Mouse (Mus musculus) lung, postnatal 0 days (tissue): ENCODE measurements at regions not wholly inside any gene's neighbourhood (a gene's known extent, or its start where the extent isn't known, plus 50 kb on each side); places are given as distances from the start of the nearest gene placed in this dataset.
"Not testable (repeated sequence)": the region's sequence is repeated elsewhere in the genome, so short reads cannot be mapped to it uniquely, and the experiment has no call there.

Experiments
- CTCF ChIP-seq: IDR thresholded peaks from 2 replicates; pipeline ENCODE4 v1.5.1; 2016; ENCODE audit warnings: antibody characterized with exemption, mild to moderate bottlenecking
- EP300 ChIP-seq: IDR thresholded peaks from 2 replicates; pipeline ENCODE4 v1.6.1; 2016; ENCODE audit warnings: antibody characterized with exemption, mild to moderate bottlenecking, control low read depth

- TF ChIP-seq EP300, CTCF: not testable (repeated sequence)
Measured at GRCm38 (mm10) chr17:6490565-6490935, 60.6 kb downstream of the Dynlt1b start.
